Mouse (Mus musculus) testis, adult 2 months (tissue): ENCODE measurements at regions not wholly inside any gene's neighbourhood (a gene's known extent, or its start where the extent isn't known, plus 50 kb on each side); places are given as distances from the start of the nearest gene placed in this dataset.

Source experiments
- H3K27ac ChIP-seq: fragments of 200-500 bp; 2 replicates; pipeline ENCODE4 v1.5.1; 2012; ENCODE audit warnings: low read depth, low read length; ENCODE audit not compliant: control insufficient read depth, insufficient read depth
- H3K27me3 ChIP-seq: fragments of 200-500 bp; 2 replicates; pipeline ENCODE4 v1.6.1; 2012; ENCODE audit warnings: mild to moderate bottlenecking, low read length, moderate library complexity; ENCODE audit not compliant: control insufficient read depth, insufficient read depth
- H3K36me3 ChIP-seq: fragments of 200-500 bp; 2 replicates; pipeline ENCODE4 v1.6.1; 2012; ENCODE audit warnings: mild to moderate bottlenecking, low read length; ENCODE audit not compliant: control insufficient read depth, insufficient read depth
- H3K4me1 ChIP-seq: fragments of 200-500 bp; 2 replicates; pipeline ENCODE4 v1.6.1; 2012; ENCODE audit warnings: low read length; ENCODE audit not compliant: control insufficient read depth, insufficient read depth
- H3K4me3 ChIP-seq: fragments of 200-500 bp; 2 replicates; pipeline ENCODE4 v1.5.1; 2012; ENCODE audit warnings: low read depth, mild to moderate bottlenecking, low read length, moderate library complexity, mixed read lengths; ENCODE audit not compliant: control insufficient read depth
- CTCF ChIP-seq: fragments of 200-500 bp; IDR thresholded peaks from 2 replicates; pipeline ENCODE4 v1.5.1; 2012; ENCODE audit warnings: low read depth, mild to moderate bottlenecking, inconsistent platforms, low read length, moderate library complexity; ENCODE audit not compliant: control insufficient read depth, insufficient read depth, insufficient replicate concordance
- POLR2A ChIP-seq: fragments of 200-500 bp; IDR thresholded peaks from 2 replicates; pipeline ENCODE4 v1.6.1; 2012; ENCODE audit warnings: low read depth, mild to moderate bottlenecking, inconsistent platforms, low read length, moderate library complexity; ENCODE audit not compliant: control insufficient read depth

GRCm38 (mm10) chr9:63881261-63881563 lies 123.4 kb upstream of the Smad3 start:
- H3K4me1 ChIP-seq: peaks cover 15% of the 10 kb centered on the region
- no peaks in the 10 kb centered on the region; the same call in 1 of the 2 replicates for H3K27me3 ChIP-seq
- no peaks in the 10 kb centered on the region for H3K36me3 ChIP-seq
- H3K4me3 ChIP-seq: no peak overlapping the region
- no peak overlapping the region for H3K27ac ChIP-seq
- TF ChIP-seq POLR2A: no peak
- no peak for TF ChIP-seq CTCF

- no peaks in the 10 kb centered on the region for H3K36me3 ChIP-seq
- TF ChIP-seq POLR2A (no peak), CTCF (no peak)
- H3K4me1 ChIP-seq: peaks cover 18% of the 10 kb centered on the region
- no peak overlapping the region for H3K4me3 ChIP-seq
- peaks cover 2% of the 10 kb centered on the region for H3K27me3 ChIP-seq
- no peak overlapping the region for H3K27ac ChIP-seq
These were observed 122.9 kb upstream of the Smad3 start for GRCm38 (mm10) chr9:63880487-63881260.

GRCm38 (mm10) chr9:63879710-63880428 lies 122.1 kb upstream of the Smad3 start:
- TF ChIP-seq CTCF: no peak
- no peak for TF ChIP-seq POLR2A
- no peak overlapping the region for H3K27ac ChIP-seq
- peaks cover 18% of the 10 kb centered on the region for H3K4me1 ChIP-seq
- H3K4me3 ChIP-seq: peak overlapping the region; percentile 7
- H3K27me3 ChIP-seq: peaks cover 2% of the 10 kb centered on the region
- H3K36me3 ChIP-seq: no peaks in the 10 kb centered on the region

- no peak for TF ChIP-seq CTCF
- TF ChIP-seq POLR2A: no peak
- Histone ChIP-seq H3K27ac (no peak overlapping the region), H3K4me3 (no peak overlapping the region), H3K4me1 (peaks cover 18% of the 10 kb centered on the region), H3K27me3 (peaks cover 2% of the 10 kb centered on the region), H3K36me3 (no peaks in the 10 kb centered on the region)
These were observed 120.1 kb upstream of the Smad3 start for GRCm38 (mm10) chr9:63877864-63878263.

- no peaks in the 10 kb centered on the region for H3K36me3 ChIP-seq
- H3K27ac ChIP-seq: no peak overlapping the region
- peaks cover 18% of the 10 kb centered on the region for H3K4me1 ChIP-seq
- peaks cover 2% of the 10 kb centered on the region for H3K27me3 ChIP-seq
- H3K4me3 ChIP-seq: no peak overlapping the region
- TF ChIP-seq POLR2A: no peak
- no peak for TF ChIP-seq CTCF
These were observed 119.1 kb upstream of the Smad3 start for GRCm38 (mm10) chr9:63876886-63877285.

- no peak overlapping the region for H3K4me3 ChIP-seq
- peaks cover 2% of the 10 kb centered on the region for H3K27me3 ChIP-seq
- TF ChIP-seq POLR2A: no peak
- no peak for TF ChIP-seq CTCF
- no peaks in the 10 kb centered on the region for H3K36me3 ChIP-seq
- peaks cover 12% of the 10 kb centered on the region for H3K4me1 ChIP-seq
- no peak overlapping the region for H3K27ac ChIP-seq
These were observed 118.2 kb upstream of the Smad3 start for GRCm38 (mm10) chr9:63876023-63876422.

GRCm38 (mm10) chr9:63875193-63875592 lies 117.4 kb upstream of the Smad3 start:
- Histone ChIP-seq H3K4me1 (peaks cover 9% of the 10 kb centered on the region), H3K36me3 (no peaks in the 10 kb centered on the region), H3K4me3 (no peak overlapping the region), H3K27ac (no peak overlapping the region), H3K27me3 (peaks cover 2% of the 10 kb centered on the region)
- TF ChIP-seq POLR2A: no peak
- peak; percentile 30; the same call in 1 of the 2 replicates for TF ChIP-seq CTCF
